Mouse (Mus musculus) heart, postnatal 0 days (tissue): ENCODE measurements at regions not wholly inside any gene's neighbourhood (a gene's known extent, or its start where the extent isn't known, plus 50 kb on each side); places are given as distances from the start of the nearest gene placed in this dataset.

Experiments
- CTCF ChIP-seq: IDR thresholded peaks from 2 replicates; pipeline ENCODE4 v1.5.1; 2016; ENCODE audit warnings: antibody characterized with exemption, control low read depth, low read depth
- EP300 ChIP-seq: IDR thresholded peaks from 2 replicates; pipeline ENCODE4 v1.6.1; 2016; ENCODE audit warnings: antibody characterized with exemption, low read depth

DNA sequence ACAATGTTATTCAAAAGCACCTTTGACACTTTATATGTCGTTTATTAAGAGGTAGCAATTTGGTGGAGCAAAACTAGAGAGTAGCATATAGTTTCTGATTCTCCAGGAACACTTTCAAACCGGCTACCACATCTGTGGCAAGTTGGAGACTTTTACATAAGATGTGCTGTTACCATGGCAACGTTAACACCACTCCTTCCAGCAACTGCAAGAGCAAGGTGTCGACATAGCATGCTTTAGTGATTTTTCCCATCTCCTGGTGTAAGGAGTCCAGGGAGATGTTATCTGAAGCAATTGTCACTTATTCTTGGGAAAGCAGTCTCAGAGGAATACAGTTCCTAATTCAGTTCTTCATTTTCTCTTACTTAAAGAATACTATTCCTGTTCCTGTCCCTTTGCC lies 516.5 kb upstream of the Nox3 start:
- TF ChIP-seq CTCF, result no peak
- no peak for TF ChIP-seq EP300
